Mouse (Mus musculus) testis, adult 10 weeks (tissue): Measurements from ENCODE around the gene Gart. TPM values are rescaled to one million over a fixed set of nuclear protein-coding genes. Genes with fewer than 3 reads are reported as not detected.

Experiments
- polyA plus RNA-seq: library from polyadenylated mRNA; stranded (reverse); fragments of 350-450 nt; fragmentation: Illumina TruSeq; extraction: RNeasy Lipid Tissue Mini Kit (QIAGEN cat#74804); gene quantifications from one replicate; pipeline ENCODE4 v1.2.3, GENCODE M21; 2014; ENCODE audit warnings: low read depth, low replicate concordance

The Gart gene
- polyA plus RNA-seq, result 8.3 TPM

DNA sequence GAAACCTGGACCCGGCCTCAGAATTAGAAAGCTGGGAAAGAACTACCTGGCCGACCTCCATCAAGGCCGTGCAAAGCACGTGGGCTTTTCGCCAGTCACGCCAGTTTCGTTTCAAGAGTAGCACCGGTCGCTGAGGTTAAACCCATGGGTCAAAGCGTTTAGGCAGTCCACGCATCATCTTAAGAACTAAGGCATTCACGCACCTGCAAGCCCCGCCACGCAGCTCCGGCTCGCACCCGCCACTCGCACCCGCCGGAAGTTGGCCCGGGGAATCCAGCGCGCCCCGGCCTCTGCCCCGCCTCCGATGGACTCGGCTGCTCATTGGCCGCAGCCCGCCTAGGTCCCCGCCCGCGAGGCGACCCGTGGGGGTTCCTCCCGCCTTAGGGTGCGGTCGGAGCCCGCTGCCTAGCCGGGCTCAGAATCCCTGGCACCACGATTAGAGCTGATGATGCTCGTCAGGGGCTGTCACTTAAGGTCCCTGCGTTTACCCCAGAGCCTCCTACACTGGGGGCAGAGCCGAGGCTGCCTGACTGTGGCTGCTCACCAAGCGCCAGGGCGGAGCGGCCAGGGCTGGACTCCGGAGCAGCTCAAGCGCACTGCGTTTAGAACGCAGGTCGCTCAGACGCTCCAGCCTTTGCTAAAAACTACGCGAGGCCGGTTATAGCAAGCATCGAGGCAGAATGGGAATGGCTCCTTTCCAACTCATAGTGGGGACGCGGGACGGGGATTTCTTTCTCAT is at the start of gene Gart:
Gene Gart, minus strand, starts transcription at position 272 of the 739 bp plus-strand sequence.

DNA sequence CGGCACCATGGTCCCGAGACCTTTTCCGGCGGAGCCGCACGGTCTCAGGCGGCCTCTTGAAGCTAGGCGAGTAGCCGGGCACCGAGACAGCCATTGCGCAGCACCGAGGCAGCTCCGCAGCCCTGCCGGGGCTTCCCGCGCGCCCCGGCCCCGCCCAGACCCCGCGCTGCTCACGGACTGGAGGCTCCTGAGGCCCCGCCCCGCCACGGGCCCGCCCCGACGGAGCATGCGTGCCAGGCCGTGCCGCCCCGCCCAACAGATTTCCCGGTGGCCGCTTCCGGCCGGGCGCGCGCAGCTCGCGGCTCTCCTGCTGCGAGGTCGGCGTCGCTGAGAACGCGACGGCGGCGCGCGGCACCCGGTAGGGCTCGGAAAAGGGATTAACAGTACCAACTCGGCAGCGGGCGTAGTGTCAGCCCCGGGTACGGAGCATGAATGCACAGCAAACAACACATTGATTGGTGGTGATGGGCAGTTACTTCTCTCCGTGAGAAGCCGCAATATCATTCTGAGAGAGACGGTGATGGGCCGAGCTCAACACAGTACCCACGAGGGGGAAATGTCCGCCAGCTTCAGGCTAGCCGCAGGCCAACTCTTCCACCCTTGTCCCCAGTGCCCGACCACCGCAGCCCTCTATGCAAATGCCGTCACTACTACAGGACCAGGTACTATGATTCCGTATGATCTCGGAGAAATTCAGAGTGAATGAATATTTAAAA is 42.0 kb upstream of the Gart start, which contains the start of gene Donson:
Gene Donson, minus strand, starts transcription at position 152 of the 716 bp plus-strand sequence.

DNA sequence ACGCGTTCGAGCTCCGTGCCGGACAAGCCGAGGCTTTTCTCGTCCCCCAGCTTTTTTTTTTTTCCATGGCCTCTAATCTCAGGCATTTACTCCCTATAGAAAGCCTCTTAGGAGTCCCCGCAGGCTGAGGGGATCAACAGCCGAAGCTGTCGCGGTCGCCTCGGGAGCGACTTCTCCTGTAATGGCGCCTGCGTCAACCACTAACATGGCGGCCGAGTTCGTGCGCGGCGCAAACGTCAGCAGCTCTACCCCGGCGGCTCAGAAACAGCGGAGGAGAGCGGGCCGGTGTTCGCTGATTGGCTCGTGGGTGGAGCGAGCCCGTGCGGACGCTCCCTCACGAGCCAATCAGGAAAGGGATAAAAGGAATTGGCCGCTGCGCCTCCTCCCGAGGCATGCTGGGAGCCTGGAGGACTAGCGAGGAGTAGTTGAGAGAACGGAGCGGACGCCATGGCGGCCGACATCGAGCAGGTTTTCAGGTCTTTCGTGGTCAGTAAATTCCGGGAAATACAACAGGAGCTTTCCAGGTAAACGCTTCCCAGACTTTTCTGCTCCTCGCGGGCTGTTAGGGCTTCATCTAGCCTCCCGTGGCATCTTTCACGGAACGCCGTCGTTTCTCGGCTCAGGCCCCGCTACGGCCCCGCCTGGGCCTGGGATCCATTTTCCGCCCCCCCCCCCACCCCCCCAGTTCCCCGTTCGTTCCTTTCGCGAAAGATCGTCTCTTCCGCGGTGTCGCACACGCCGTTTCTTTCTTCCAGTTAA is 888 bp upstream of the Gart start, which contains the start of gene Son:
Gene Son, plus strand, starts transcription at position 46 of the 759 bp plus-strand sequence.

DNA sequence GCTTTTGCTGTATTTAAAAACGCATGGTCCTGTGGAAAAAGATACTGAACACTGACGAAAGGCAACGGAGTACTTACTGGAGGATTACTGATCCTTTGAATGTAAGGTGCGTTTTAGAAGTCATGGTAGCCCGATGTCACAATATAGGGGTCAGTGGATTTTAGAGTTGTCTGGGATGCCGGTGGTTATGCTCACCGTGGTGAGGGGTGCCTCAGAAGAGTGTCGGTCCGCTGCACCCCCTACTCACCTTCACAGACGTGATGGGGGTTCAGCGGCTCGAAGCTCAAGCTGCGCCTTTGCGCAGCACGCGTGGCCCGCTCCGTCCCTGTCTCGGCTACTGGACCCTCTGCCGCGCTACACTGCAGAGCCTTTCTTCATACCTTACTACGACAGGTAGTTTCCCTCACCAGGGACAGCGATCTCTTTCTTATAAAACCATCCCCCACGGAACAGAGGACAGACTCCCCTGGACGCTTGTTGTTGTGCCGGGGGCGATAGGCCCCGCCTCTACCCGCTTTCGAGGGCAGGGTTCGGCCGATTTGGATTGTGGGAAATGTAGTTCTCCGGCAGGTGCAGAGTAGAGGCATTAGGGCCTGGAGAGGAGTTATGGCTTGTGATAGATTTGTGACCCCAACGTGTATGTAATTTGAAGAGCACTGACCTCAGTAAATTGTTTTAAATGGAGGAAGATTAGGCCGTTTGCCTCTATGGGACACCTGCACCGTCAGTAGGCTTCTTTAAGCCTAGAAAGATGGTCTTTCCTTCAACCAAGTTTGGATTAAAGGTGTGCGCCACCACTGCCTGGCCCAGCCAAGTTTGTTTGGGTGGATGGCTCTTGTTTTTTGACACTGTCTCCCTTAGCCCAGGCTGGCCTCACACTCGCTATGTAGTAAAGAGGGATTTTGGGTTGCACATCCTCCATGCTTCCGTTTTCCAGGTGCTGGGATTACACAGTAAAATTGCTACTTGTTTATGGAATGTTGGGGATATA is 27.9 kb downstream of the Gart start, which contains the start of gene Dnajc28:
Gene Dnajc28, minus strand, starts transcription at position 516 of the 991 bp plus-strand sequence.

DNA sequence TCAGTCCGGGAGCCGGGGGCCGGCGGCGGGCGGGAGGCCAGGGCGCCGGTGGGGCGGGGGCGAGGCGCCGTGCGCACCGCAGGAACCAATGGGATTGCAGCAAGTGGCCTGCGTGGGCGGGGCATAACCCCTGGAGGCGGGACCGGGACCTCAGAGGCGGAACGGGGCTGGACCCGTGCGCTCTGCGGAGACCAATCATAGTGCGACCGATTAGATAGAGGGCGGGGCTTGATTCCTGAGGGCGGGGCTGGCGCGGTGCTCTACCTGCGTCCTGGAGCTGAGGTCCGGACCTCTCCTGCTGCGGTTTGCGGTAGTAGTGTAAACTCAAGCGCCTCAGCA is 49.1 kb downstream of the Gart start, which contains the start of gene Tmem50b:
Gene Tmem50b, minus strand, starts transcription at position 129 of the 339 bp plus-strand sequence.

Other genes starting within 250 kb of the Gart start
- 10.8 TPM for gene Il10rb, start 240.8 kb downstream of the Gart start, polyA plus RNA-seq
- 37.6 TPM for gene Ifnar1, start 161.7 kb downstream of the Gart start, polyA plus RNA-seq
- 10.8 TPM for gene Ifngr2, start 99.9 kb downstream of the Gart start, polyA plus RNA-seq
- gene Tmem50b, start 49.2 kb downstream of the Gart start, polyA plus RNA-seq, result 47.7 TPM
- gene Dnajc28, start 27.9 kb downstream of the Gart start, polyA plus RNA-seq, result 38.6 TPM
- 299 TPM for gene Son, start 554 bp upstream of the Gart start, polyA plus RNA-seq
- gene Donson, start 41.8 kb upstream of the Gart start, polyA plus RNA-seq, result 101 TPM
- 80.3 TPM for gene Cryzl1, start 82.0 kb upstream of the Gart start, polyA plus RNA-seq
- gene Itsn1, start 82.3 kb upstream of the Gart start, polyA plus RNA-seq, result 25.8 TPM